Mouse (Mus musculus): ENCODE results near the gene Micu1. TPM values are rescaled to one million over a fixed set of nuclear protein-coding genes. Genes with fewer than 3 reads are reported as not detected.
A peak's percentile ranks its signal among the peaks of the same experiment; 100 is the strongest.

The Micu1 gene
- total RNA-seq, 2 experiments from 2014 or later, result 30.8 to 34.7 TPM

GRCm38 (mm10) chr10:59778137-59778710 lies 75.9 kb downstream of the Micu1 start:
- no peak for DNase-seq

- no peak for DNase-seq
Measured at GRCm38 (mm10) chr10:59780698-59781097, 78.4 kb downstream of the Micu1 start.

- DNase-seq, result no peak
Measured at GRCm38 (mm10) chr10:59781205-59781931, 79.1 kb downstream of the Micu1 start.

GRCm38 (mm10) chr10:59784731-59785685 lies 82.7 kb downstream of the Micu1 start:
- DNase-seq, result peak; percentile 14

GRCm38 (mm10) chr10:59786289-59786688 lies 84.0 kb downstream of the Micu1 start:
- DNase-seq, result no peak

GRCm38 (mm10) chr10:59787140-59787800 lies 85.0 kb downstream of the Micu1 start:
- no peak for DNase-seq

- no peak for DNase-seq
Measured at GRCm38 (mm10) chr10:59787870-59788269, 85.6 kb downstream of the Micu1 start.

GRCm38 (mm10) chr10:59790291-59790929 lies 88.1 kb downstream of the Micu1 start:
- DNase-seq, result no peak

GRCm38 (mm10) chr10:59791896-59792295 lies 89.6 kb downstream of the Micu1 start:
- no peak for DNase-seq

- DNase-seq, result no peak
Measured at GRCm38 (mm10) chr10:59792575-59793176, 90.4 kb downstream of the Micu1 start.

- no peak for DNase-seq
Measured at GRCm38 (mm10) chr10:59793454-59793853, 91.2 kb downstream of the Micu1 start.

GRCm38 (mm10) chr10:59795085-59795484 lies 92.8 kb downstream of the Micu1 start:
- DNase-seq, result no peak

- DNase-seq, result no peak
Measured at GRCm38 (mm10) chr10:59795902-59796301, 93.6 kb downstream of the Micu1 start.

- no peak for DNase-seq
Measured at GRCm38 (mm10) chr10:59798371-59798770, 96.1 kb downstream of the Micu1 start.

- DNase-seq, result peak; percentile 55
Measured at GRCm38 (mm10) chr10:59799303-59800044, 97.2 kb downstream of the Micu1 start.

GRCm38 (mm10) chr10:59800159-59800558 lies 97.9 kb downstream of the Micu1 start:
- no peak for DNase-seq

- DNase-seq, result no peak
Measured at GRCm38 (mm10) chr10:59800826-59801501, 98.7 kb downstream of the Micu1 start.

- DNase-seq, result no peak
Measured at GRCm38 (mm10) chr10:59808677-59809076, 106.4 kb downstream of the Micu1 start.

- no peak for DNase-seq
Measured at GRCm38 (mm10) chr10:59809991-59810574, 107.8 kb downstream of the Micu1 start.

GRCm38 (mm10) chr10:59812939-59813338 lies 110.7 kb downstream of the Micu1 start:
- DNase-seq, result no peak

All from heart, postnatal 4 days (tissue).